Mouse (Mus musculus): ENCODE data around the gene Pla1a.
"Not testable (repeated sequence)": the region's sequence is repeated elsewhere in the genome, so short reads cannot be mapped to it uniquely, and the experiment has no call there.

The Pla1a gene

GRCm38 (mm10) chr16:38458600-38459280, 25.8 kb upstream of the Pla1a start:
- no peak for DNase-seq (ENCODE audit: low spot score)

GRCm38 (mm10) chr16:38456812-38457567, 24.0 kb upstream of the Pla1a start:
- DNase-seq (ENCODE audit: low spot score): no peak

- no peak for DNase-seq (ENCODE audit: low spot score)
Observed at GRCm38 (mm10) chr16:38455511-38456418, 22.8 kb upstream of the Pla1a start, which contains the start of gene Cd80. TSS of gene Cd80 (plus strand) at chr16:38455561.

- DNase-seq (ENCODE audit: low spot score): no peak
Observed at GRCm38 (mm10) chr16:38454533-38455254, 21.7 kb upstream of the Pla1a start.

GRCm38 (mm10) chr16:38453952-38454351, 21.0 kb upstream of the Pla1a start:
- DNase-seq (ENCODE audit: low spot score): no peak

GRCm38 (mm10) chr16:38453203-38453553, 20.2 kb upstream of the Pla1a start:
- DNase-seq (ENCODE audit: low spot score): no peak

GRCm38 (mm10) chr16:38452442-38453202, 19.7 kb upstream of the Pla1a start, which contains the start of gene Adprh:
TSS of gene Adprh (minus strand) at chr16:38452703.
- DNase-seq (ENCODE audit: low spot score): peak; percentile 96

GRCm38 (mm10) chr16:38451421-38452205, 18.7 kb upstream of the Pla1a start:
- DNase-seq (ENCODE audit: low spot score): no peak

- no peak for DNase-seq (ENCODE audit: low spot score)
Observed at GRCm38 (mm10) chr16:38450707-38451106, 17.8 kb upstream of the Pla1a start.

GRCm38 (mm10) chr16:38448458-38448857, 15.5 kb upstream of the Pla1a start:
- no peak for DNase-seq (ENCODE audit: low spot score)

- DNase-seq (ENCODE audit: low spot score): no peak
Observed at GRCm38 (mm10) chr16:38447366-38447765, 14.4 kb upstream of the Pla1a start.

GRCm38 (mm10) chr16:38446141-38446540, 13.2 kb upstream of the Pla1a start:
- DNase-seq (ENCODE audit: low spot score): not testable (repeated sequence)

- DNase-seq (ENCODE audit: low spot score): no peak
Observed at GRCm38 (mm10) chr16:38445576-38445975, 12.6 kb upstream of the Pla1a start.

GRCm38 (mm10) chr16:38445046-38445445, 12.1 kb upstream of the Pla1a start:
- DNase-seq (ENCODE audit: low spot score): no peak

GRCm38 (mm10) chr16:38443721-38444464, 10.9 kb upstream of the Pla1a start:
- no peak for DNase-seq (ENCODE audit: low spot score)

- no peak for DNase-seq (ENCODE audit: low spot score)
Observed at GRCm38 (mm10) chr16:38442216-38442615, 9.3 kb upstream of the Pla1a start.

- DNase-seq (ENCODE audit: low spot score): no peak
Observed at GRCm38 (mm10) chr16:38441611-38442010, 8.7 kb upstream of the Pla1a start.

- DNase-seq (ENCODE audit: low spot score): no peak
Observed at GRCm38 (mm10) chr16:38440403-38440802, 7.5 kb upstream of the Pla1a start.

GRCm38 (mm10) chr16:38439190-38439589, 6.2 kb upstream of the Pla1a start:
- no peak for DNase-seq (ENCODE audit: low spot score)

Measured in ovary, postnatal 36 days (tissue).